Mouse (Mus musculus): ENCODE results near the gene Galnt18.

GRCm38 (mm10) chr7:111787921-111788320 lies 8.1 kb upstream of the Galnt18 start:
- TF ChIP-seq CTCF (IDR thresholded peaks at IDR 0.05; ENCODE audit: control insufficient read depth, insufficient read depth, insufficient read length), result no peak
- TF ChIP-seq USF1 (IDR thresholded peaks at IDR 0.05; ENCODE audit: low read depth), result no peak
- no peak for TF ChIP-seq MYOD1 (IDR thresholded peaks at IDR 0.05; ENCODE audit: control insufficient read depth, insufficient read length, low read depth)
- no peak for TF ChIP-seq CEBPB (IDR thresholded peaks at IDR 0.05; ENCODE audit: low read depth)

All from C2C12 (cell line).